8 mouse cellular contexts compared by ENCODE assay signal in the genomic region with DNA sequence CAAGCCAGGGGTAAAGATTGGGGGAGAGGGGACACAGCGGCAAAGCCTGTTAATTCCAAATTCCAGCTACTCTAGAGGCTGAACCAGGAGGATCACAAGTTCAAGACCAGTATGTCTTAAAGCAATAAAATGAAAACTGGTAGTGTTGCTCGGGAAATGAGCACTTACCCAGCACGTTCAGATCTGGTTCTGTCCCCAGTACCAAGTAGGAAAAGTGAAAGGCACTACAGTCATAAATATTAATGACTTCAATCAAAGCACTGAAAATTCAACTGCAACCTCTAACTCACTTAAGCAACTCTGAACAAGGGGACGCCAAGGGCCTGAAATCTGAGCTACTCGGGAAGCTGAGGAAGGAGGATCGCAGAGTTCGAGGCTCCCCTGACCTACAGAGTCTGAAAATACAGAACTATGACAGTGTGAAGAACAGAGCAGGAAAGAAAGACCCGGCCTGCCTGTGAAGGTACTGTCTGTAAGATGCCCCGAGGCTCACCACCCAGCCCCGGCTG. TPM values are rescaled to one million over a fixed set of nuclear protein-coding genes. Genes with fewer than 3 reads are reported as not detected.
DNase-seq lines count a peak whose midpoint lies in the region; ATAC-seq and TF ChIP-seq lines count a peak whose summit lies in the region.

No protein-coding gene starts in this region.

- H3K9me3 ChIP-seq in hindbrain, embryonic 11.5 days (ENCODE audit: control insufficient read depth, low read length): no peaks in the 10 kb centered on the region
- no peaks in the 10 kb centered on the region for H3K9me3 ChIP-seq in midbrain, embryonic 14.5 days (ENCODE audit: control insufficient read depth, low read length)

- WGBS in bone marrow, adult 2 months: 11% methylated on average over 10 of the region's 10 CpGs
- WGBS in hindbrain, embryonic 11.5 days: 3% methylated on average over 10 of the region's 10 CpGs
- WGBS in midbrain, embryonic 14.5 days: 4% methylated on average over 10 of the region's 10 CpGs

- no peak for TF ChIP-seq CTCF in bone marrow, adult 2 months (IDR thresholded peaks at IDR 0.05; ENCODE audit: control insufficient read depth, insufficient read depth, low read length)

- H3K4me1 ChIP-seq in bone marrow, adult 2 months (ENCODE audit: control insufficient read depth, insufficient read depth, low read length): no peaks in the 10 kb centered on the region; the same call in 1 of the 2 replicates
- H3K4me1 ChIP-seq in hindbrain, embryonic 11.5 days (replicated peaks; ENCODE audit: control insufficient read depth, insufficient read depth, low read length): no peaks in the 10 kb centered on the region
- H3K4me1 ChIP-seq in midbrain, embryonic 14.5 days (ENCODE audit: control insufficient read depth, insufficient read depth, low read length): peaks cover 19% of the 10 kb centered on the region

- H3K36me3 ChIP-seq in hindbrain, embryonic 11.5 days (ENCODE audit: control insufficient read depth, insufficient read depth, low read length): no peaks in the 10 kb centered on the region
- no peaks in the 10 kb centered on the region for H3K36me3 ChIP-seq in midbrain, embryonic 14.5 days (ENCODE audit: control insufficient read depth, insufficient read depth, low read length)

- no peak for TF ChIP-seq POLR2A in bone marrow, adult 2 months (IDR thresholded peaks at IDR 0.05; ENCODE audit: borderline replicate concordance, control insufficient read depth, low read depth, low read length)

- ATAC-seq in hindbrain, embryonic 11.5 days (ENCODE audit: low FRiP score): peak; percentile 5
- no peak; the same call in 1 of the 2 replicates for ATAC-seq in midbrain, embryonic 14.5 days (ENCODE audit: low FRiP score, low TSS enrichment)

- H3K27ac ChIP-seq in bone marrow, adult 2 months (ENCODE audit: control insufficient read depth, insufficient read depth, low read depth, low read length, poor library complexity): peak overlapping the region; percentile 70; the same call in 1 of the 2 replicates
- H3K27ac ChIP-seq in hindbrain, embryonic 11.5 days (ENCODE audit: low read depth, low read length): peak overlapping the region; percentile 54; the same call in 1 of the 2 replicates
- no peak overlapping the region for H3K27ac ChIP-seq in midbrain, embryonic 14.5 days (replicated peaks; ENCODE audit: low read depth, low read length)

- DNase-seq in kidney, adult 9 months: peak; percentile 18
- no peak for DNase-seq in kidney, postnatal 14 days
- no peak for DNase-seq in hindbrain, embryonic 11.5 days (ENCODE audit: low spot score)
- no peak for DNase-seq in midbrain, embryonic 14.5 days
- no peak for DNase-seq in B cell, adult 2 months
- DNase-seq in cerebellum, postnatal 4 days (ENCODE audit: low spot score in 2 of 2): no peak
- DNase-seq in layer of hippocampus, adult 9-10 months (ENCODE audit: low spot score): no peak

- peak overlapping the region; percentile 73 for H3K4me2 ChIP-seq in hindbrain, embryonic 11.5 days (replicated peaks; ENCODE audit: low read depth, low read length)
- H3K4me2 ChIP-seq in midbrain, embryonic 14.5 days (ENCODE audit: low read length): peak overlapping the region; percentile 82

- H3K27me3 ChIP-seq in hindbrain, embryonic 11.5 days (ENCODE audit: control insufficient read depth, insufficient read depth, low read length): no peaks in the 10 kb centered on the region; the same call in 1 of the 2 replicates
- peaks cover 5% of the 10 kb centered on the region; the same call in 1 of the 2 replicates for H3K27me3 ChIP-seq in midbrain, embryonic 14.5 days (ENCODE audit: control insufficient read depth, insufficient read depth, low read length)

- H3K9ac ChIP-seq in hindbrain, embryonic 11.5 days (ENCODE audit: low read depth, low read length): peak overlapping the region; percentile 84
- peak overlapping the region; percentile 76 for H3K9ac ChIP-seq in midbrain, embryonic 14.5 days (replicated peaks; ENCODE audit: low read length)

- peak overlapping the region; percentile 97 for H3K4me3 ChIP-seq in bone marrow, adult 2 months (replicated peaks; ENCODE audit: control insufficient read depth, low read depth, low read length)
- H3K4me3 ChIP-seq in hindbrain, embryonic 11.5 days (ENCODE audit: low read depth, low read length): peak overlapping the region; percentile 71
- peak overlapping the region; percentile 74 for H3K4me3 ChIP-seq in midbrain, embryonic 14.5 days (replicated peaks; ENCODE audit: low read depth, low read length)

RNA-seq across cellular contexts. Expression of gene Bnip3, which starts 0.5 kb away (rescaled TPM):
- 7.8 and 10.7 TPM in 2 replicates for polyA plus RNA-seq in bone marrow, adult 2 months (2011; ENCODE audit: insufficient read depth, insufficient read length, low replicate concordance, missing spikeins)
- 99.4 and 106 TPM in 2 replicates for polyA plus RNA-seq in hindbrain, embryonic 11.5 days (2014; fragmentation: Nextera tagmentation; extraction: Ambion mirVana)
- polyA plus RNA-seq in midbrain, embryonic 14.5 days (2014; fragmentation: Nextera tagmentation; extraction: Ambion mirVana): 92.6 and 93.8 TPM in 2 replicates

RNA-seq across cellular contexts. Expression of gene Jakmip3, which starts 31.7 kb away (rescaled TPM):
- polyA plus RNA-seq in bone marrow, adult 2 months (2011; ENCODE audit: insufficient read depth, insufficient read length, low replicate concordance, missing spikeins): not detected in 2 replicates
- polyA plus RNA-seq in hindbrain, embryonic 11.5 days (2014; fragmentation: Nextera tagmentation; extraction: Ambion mirVana): 1.5 and 2.1 TPM in 2 replicates
- polyA plus RNA-seq in midbrain, embryonic 14.5 days (2014; fragmentation: Nextera tagmentation; extraction: Ambion mirVana): 5.4 and 6.1 TPM in 2 replicates
